In genomic region chr2:49827756-49828155, GRCm38 (mm10) we compare ENCODE assay signal across 23 mouse cellular contexts. TPM values are rescaled to one million over a fixed set of nuclear protein-coding genes. Genes with fewer than 3 reads are reported as not detected.
DNase-seq lines count a peak whose midpoint lies in the region; ATAC-seq and TF ChIP-seq lines count a peak whose summit lies in the region.
"Had no signal": no experiment of that assay in that cellular context is flagged by ENCODE, and none has a peak within 500 bp of the region (broad histone marks: within the 10 kb centered on the region; RNA-seq: fewer than 3 reads in every experiment).

No protein-coding gene starts in this region.

- TF ChIP-seq CTCF in gastrocnemius, adult 2 months (IDR thresholded peaks at IDR 0.05): no peak

- peaks cover 29% of the 10 kb centered on the region for H3K4me1 ChIP-seq in kidney, embryonic 15.5 days
- no peaks in the 10 kb centered on the region for H3K4me1 ChIP-seq in stomach, embryonic 14.5 days (ENCODE audit: control insufficient read depth, insufficient read depth, low read length)
- H3K4me1 ChIP-seq: embryonic facial prominence, embryonic 12.5 days; forebrain, embryonic 15.5 days; hindbrain, embryonic 15.5 days; liver, embryonic 15.5 days; midbrain, embryonic 12.5 days; neural tube, embryonic 15.5 days had no signal

- no peak overlapping the region for H3K4me3 ChIP-seq in kidney, embryonic 15.5 days (replicated peaks)
- H3K4me3 ChIP-seq in stomach, embryonic 14.5 days (ENCODE audit: low read depth, low read length): no peak overlapping the region
- H3K4me3 ChIP-seq in gastrocnemius, adult 2 months: no peak overlapping the region
- H3K4me3 ChIP-seq: embryonic facial prominence, embryonic 12.5 days; forebrain, embryonic 15.5 days; heart, embryonic 13.5 days; hindbrain, embryonic 15.5 days; limb, embryonic 13.5 days; liver, embryonic 15.5 days; midbrain, embryonic 12.5 days; myocyte; neural tube, embryonic 15.5 days had no signal

- peak; percentile 81 for DNase-seq in heart, adult 11 months
- no peak for DNase-seq in heart, adult 9 months (ENCODE audit: low spot score in 2 of 2)
- DNase-seq in ZHBTc4 (ENCODE audit: low read depth, low spot score): peak; percentile 77
- DNase-seq in thymus, postnatal 25 days: no peak
- DNase-seq in gastrocnemius, adult 2 months: no peak
- DNase-seq in spleen, adult 18-20 months: no peak
- DNase-seq: adrenal gland, postnatal 10 days; cerebellum, adult 11-12 months; heart, postnatal 36 days; retina, postnatal 1 day had no signal

- peak; percentile 95 for ATAC-seq in kidney, embryonic 15.5 days (replicated peaks; ENCODE audit: low FRiP score)
- ATAC-seq in stomach, embryonic 14.5 days (ENCODE audit: insufficient number of reproducible peaks, insufficient read depth, low FRiP score, low read depth): 0 out of 2 replicates have a peak, but pooled peaks have one; percentile 19
- ATAC-seq: CD4-positive, CD25-positive, alpha-beta regulatory T cell, adult 4 months; forebrain, embryonic 15.5 days had no signal

- H3K27me3 ChIP-seq in kidney, embryonic 15.5 days: no peaks in the 10 kb centered on the region
- H3K27me3 ChIP-seq in stomach, embryonic 14.5 days (ENCODE audit: control insufficient read depth, insufficient read depth, low read length): no peaks in the 10 kb centered on the region
- H3K27me3 ChIP-seq: embryonic facial prominence, embryonic 12.5 days; forebrain, embryonic 15.5 days; heart, embryonic 13.5 days; hindbrain, embryonic 15.5 days; limb, embryonic 13.5 days; liver, embryonic 15.5 days; midbrain, embryonic 12.5 days; neural tube, embryonic 15.5 days had no signal

- intact Hi-C loops in gastrocnemius, adult 2 months (cut with DNase I): no loop called here

- 11% methylated on average over 4 of the region's 4 CpGs for WGBS in kidney, embryonic 15.5 days
- WGBS in stomach, embryonic 14.5 days: 43% methylated on average over 4 of the region's 4 CpGs

- no peak overlapping the region for H3K9ac ChIP-seq in kidney, embryonic 15.5 days
- no peak overlapping the region for H3K9ac ChIP-seq in stomach, embryonic 14.5 days (replicated peaks; ENCODE audit: low read depth, low read length)
- H3K9ac ChIP-seq: embryonic facial prominence, embryonic 12.5 days; forebrain, embryonic 15.5 days; heart, embryonic 13.5 days; hindbrain, embryonic 15.5 days; limb, embryonic 13.5 days; liver, embryonic 15.5 days; midbrain, embryonic 12.5 days; neural tube, embryonic 15.5 days had no signal

- no peaks in the 10 kb centered on the region for H3K9me3 ChIP-seq in kidney, embryonic 15.5 days (replicated peaks)
- H3K9me3 ChIP-seq in stomach, embryonic 14.5 days (ENCODE audit: control insufficient read depth, low read depth, low read length): no peaks in the 10 kb centered on the region
- H3K9me3 ChIP-seq: embryonic facial prominence, embryonic 12.5 days; forebrain, embryonic 15.5 days; heart, embryonic 13.5 days; hindbrain, embryonic 15.5 days; limb, embryonic 13.5 days; liver, embryonic 15.5 days; midbrain, embryonic 12.5 days; neural tube, embryonic 15.5 days had no signal

- H3K27ac ChIP-seq in kidney, embryonic 15.5 days: peak overlapping the region; percentile 78
- no peak overlapping the region for H3K27ac ChIP-seq in stomach, embryonic 14.5 days (ENCODE audit: low read length)
- H3K27ac ChIP-seq in gastrocnemius, adult 2 months: no peak overlapping the region
- H3K27ac ChIP-seq: embryonic facial prominence, embryonic 12.5 days; forebrain, embryonic 15.5 days; heart, embryonic 13.5 days; hindbrain, embryonic 15.5 days; limb, embryonic 13.5 days; liver, embryonic 15.5 days; macrophage; midbrain, embryonic 12.5 days; neural tube, embryonic 15.5 days had no signal

- no peaks in the 10 kb centered on the region for H3K36me3 ChIP-seq in kidney, embryonic 15.5 days
- no peaks in the 10 kb centered on the region for H3K36me3 ChIP-seq in stomach, embryonic 14.5 days (ENCODE audit: control insufficient read depth, insufficient read depth, low read length)
- H3K36me3 ChIP-seq: embryonic facial prominence, embryonic 12.5 days; forebrain, embryonic 15.5 days; heart, embryonic 13.5 days; hindbrain, embryonic 15.5 days; limb, embryonic 13.5 days; liver, embryonic 15.5 days; midbrain, embryonic 12.5 days; neural tube, embryonic 15.5 days had no signal

- H3K4me2 ChIP-seq in kidney, embryonic 15.5 days: no peak overlapping the region
- no peak overlapping the region for H3K4me2 ChIP-seq in stomach, embryonic 14.5 days (replicated peaks; ENCODE audit: low read depth, low read length)
- H3K4me2 ChIP-seq: embryonic facial prominence, embryonic 12.5 days; forebrain, embryonic 15.5 days; heart, embryonic 13.5 days; hindbrain, embryonic 15.5 days; limb, embryonic 13.5 days; liver, embryonic 15.5 days; midbrain, embryonic 12.5 days; neural tube, embryonic 15.5 days had no signal

RNA-seq across cellular contexts. Expression of gene Lypd6b, which starts 40.3 kb away (rescaled TPM):
- 10.0 and 11.6 TPM in 2 replicates for polyA plus RNA-seq in kidney, embryonic 15.5 days (2015; fragmentation: Nextera tagmentation; extraction: Ambion mirVana)
- polyA plus RNA-seq in stomach, embryonic 14.5 days (2014; fragmentation: Nextera tagmentation; extraction: Ambion mirVana): 29.4 and 29.6 TPM in 2 replicates
- not detected for total RNA-seq in gastrocnemius, adult 2 months (2021)
- total RNA-seq: heart, postnatal 36 days had no signal
- polyA plus RNA-seq: liver, embryonic 15.5 days; macrophage had no signal

Comparison
In these comparisons a context has a peak if more than half of its experiments do, and no peak if none do; other contexts are left out.
1. DNase-seq: peak in heart, adult 11 months (single experiment) and ZHBTc4 (single experiment); none in heart, adult 9 months (0 of 2), thymus, postnatal 25 days (single experiment), gastrocnemius, adult 2 months (single experiment) and spleen, adult 18-20 months (0 of 2).